Mouse (Mus musculus) midbrain, embryonic 10.5 days (tissue): ENCODE measurements at regions not wholly inside any gene's neighbourhood (a gene's known extent, or its start where the extent isn't known, plus 50 kb on each side); places are given as distances from the start of the nearest gene placed in this dataset.

Source experiments
- DNase-seq: peaks from one replicate; pipeline ENCODE4 v3.0.0-alpha.2; 2017; ENCODE audit warnings: low spot score
- H3K27ac ChIP-seq: fragments of 300-500 bp; sonication (generic); replicated peaks from 2 replicates; pipeline ENCODE4 v1.5.1; 2016; ENCODE audit warnings: mild to moderate bottlenecking
- H3K27me3 ChIP-seq: fragments of 300-500 bp; sonication (generic); 2 replicates; pipeline ENCODE4 v1.6.1; 2016; ENCODE audit warnings: low read depth, mild to moderate bottlenecking; ENCODE audit not compliant: poor library complexity, severe bottlenecking
- H3K36me3 ChIP-seq: fragments of 300-500 bp; sonication (generic); 2 replicates; pipeline ENCODE4 v1.6.1; 2016; ENCODE audit warnings: mild to moderate bottlenecking, moderate library complexity
- H3K4me1 ChIP-seq: fragments of 300-500 bp; sonication (generic); 2 replicates; pipeline ENCODE4 v1.6.1; 2016
- H3K4me3 ChIP-seq: fragments of 300-500 bp; sonication (generic); 2 replicates; pipeline ENCODE4 v1.5.1; 2016; ENCODE audit warnings: mild to moderate bottlenecking, moderate library complexity
- H3K9me3 ChIP-seq: fragments of 300-500 bp; sonication (generic); replicated peaks from 2 replicates; pipeline ENCODE4 v1.6.1; 2016; ENCODE audit warnings: mild to moderate bottlenecking
- WGBS: fragments of 180-500 bp; shearing (Covaris S2); methylation state at CpG from one replicate; pipeline ENCODE4 v1.1.7; 2016; 5-methylcytosine and 5-hydroxymethylcytosine counted together

DNA sequence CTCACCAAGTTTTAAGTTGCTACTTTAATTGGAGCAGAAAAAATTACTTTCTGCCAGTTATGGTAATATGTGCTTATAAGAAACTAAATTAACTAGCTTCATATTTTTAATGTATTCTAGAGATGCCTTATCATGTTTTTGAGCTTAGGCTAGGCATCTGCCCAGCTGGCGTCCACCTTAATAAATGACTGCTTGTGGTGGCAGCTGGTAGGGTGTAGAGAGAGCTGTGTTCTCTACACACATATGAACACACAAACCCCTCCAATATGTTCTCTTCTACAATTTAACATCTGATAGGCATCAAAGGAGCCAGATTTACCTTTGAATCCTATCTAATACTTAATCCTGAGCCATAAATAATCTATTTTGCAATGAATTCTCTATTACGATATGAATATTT lies 173.4 kb downstream of the Gm4340 start:
- 93% methylated on average over 2 of the region's 2 CpGs for WGBS
- Histone ChIP-seq H3K9me3 (no peaks in the 10 kb centered on the region), H3K36me3 (no peaks in the 10 kb centered on the region), H3K27ac (no peak overlapping the region), H3K27me3 (no peaks in the 10 kb centered on the region), H3K4me3 (no peak overlapping the region), H3K4me1 (no peaks in the 10 kb centered on the region)
- no peak for DNase-seq

- no peak for DNase-seq
- Histone ChIP-seq H3K4me1 (no peaks in the 10 kb centered on the region), H3K27me3 (no peaks in the 10 kb centered on the region), H3K4me3 (no peak overlapping the region), H3K9me3 (no peaks in the 10 kb centered on the region), H3K36me3 (no peaks in the 10 kb centered on the region), H3K27ac (no peak overlapping the region)
- WGBS, result 68% methylated on average over 1 of the region's 1 CpGs
Measured at GRCm38 (mm10) chr10:104374567-104374966, 180.7 kb downstream of the Gm4340 start.

DNA sequence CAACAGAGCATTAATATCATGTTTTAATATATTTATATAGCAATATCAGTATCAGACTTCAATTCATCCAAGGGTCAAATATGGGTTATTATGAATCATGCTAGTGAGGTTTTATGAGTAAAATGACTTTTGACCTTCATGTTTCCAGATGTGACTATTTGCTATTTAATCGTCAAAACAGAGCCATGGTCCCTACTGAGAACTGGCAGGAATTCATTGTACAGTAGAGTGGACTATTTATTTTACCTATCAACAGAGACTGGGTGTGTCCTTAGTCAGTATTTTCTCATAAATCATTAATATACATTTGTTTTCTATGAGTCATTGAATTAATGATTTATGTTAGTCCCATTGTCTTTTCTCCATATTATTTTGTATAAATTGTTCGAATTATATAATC lies 194.4 kb downstream of the Gm4340 start:
- Histone ChIP-seq H3K9me3 (no peaks in the 10 kb centered on the region), H3K27me3 (no peaks in the 10 kb centered on the region), H3K4me1 (no peaks in the 10 kb centered on the region), H3K4me3 (no peak overlapping the region), H3K27ac (no peak overlapping the region), H3K36me3 (no peaks in the 10 kb centered on the region)
- WGBS, result 77% methylated on average over 2 of the region's 2 CpGs
- no peak for DNase-seq

- DNase-seq, result no peak
- 85% methylated on average over 1 of the region's 1 CpGs for WGBS
- no peaks in the 10 kb centered on the region for H3K9me3 ChIP-seq
- no peaks in the 10 kb centered on the region for H3K36me3 ChIP-seq
- no peak overlapping the region for H3K4me3 ChIP-seq
- H3K27me3 ChIP-seq, result no peaks in the 10 kb centered on the region
- H3K27ac ChIP-seq, result no peak overlapping the region
- H3K4me1 ChIP-seq, result no peaks in the 10 kb centered on the region
Measured at GRCm38 (mm10) chr10:104395711-104396110, 201.9 kb downstream of the Gm4340 start.

DNA sequence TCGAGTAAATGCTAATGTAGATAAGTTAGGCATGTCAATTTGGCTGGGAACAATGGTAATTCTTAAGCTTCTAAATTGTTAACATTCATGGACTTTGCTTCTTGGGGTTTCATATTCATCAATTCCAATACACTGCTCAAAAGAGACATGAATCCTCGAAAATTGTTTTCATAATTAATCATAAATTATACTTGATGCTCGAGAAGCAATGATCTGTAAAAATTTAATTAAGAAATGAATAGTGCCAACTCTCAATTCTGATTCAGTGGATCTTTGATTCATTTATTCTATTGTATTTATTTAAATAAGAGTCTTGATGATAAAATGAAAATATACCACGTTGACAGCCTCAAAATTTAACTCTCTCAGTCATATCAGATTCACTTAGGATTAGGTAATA lies 214.9 kb downstream of the Gm4340 start:
- Histone ChIP-seq H3K27me3 (no peaks in the 10 kb centered on the region), H3K4me1 (no peaks in the 10 kb centered on the region), H3K36me3 (no peaks in the 10 kb centered on the region), H3K27ac (no peak overlapping the region), H3K9me3 (no peaks in the 10 kb centered on the region), H3K4me3 (no peak overlapping the region)
- no peak for DNase-seq
- 79% methylated on average over 4 of the region's 4 CpGs for WGBS

- H3K27ac ChIP-seq, result no peak overlapping the region
- DNase-seq, result no peak
Measured at GRCm38 (mm10) chr10:104422541-104422940, 228.7 kb downstream of the Gm4340 start.

DNA sequence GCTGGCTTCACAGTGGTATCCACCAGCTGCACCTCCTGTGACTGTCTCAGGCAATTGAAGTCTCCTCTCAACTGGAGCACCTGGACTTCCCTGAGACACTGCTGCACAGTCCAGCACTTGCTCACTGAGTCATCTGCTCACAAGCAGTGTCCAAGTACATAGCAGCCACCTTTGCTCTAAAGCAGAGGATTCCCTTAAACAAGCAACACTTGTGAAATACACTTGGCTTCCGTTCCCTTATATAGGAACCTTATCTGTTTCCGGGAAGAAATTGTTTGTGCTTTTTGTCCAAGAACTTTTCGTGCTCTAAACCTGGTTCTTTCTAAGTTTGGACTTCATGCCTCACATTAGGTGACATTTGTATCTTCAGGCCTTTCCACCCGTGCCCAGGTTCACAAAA lies 229.3 kb downstream of the Gm4340 start:
- H3K27ac ChIP-seq, result no peak overlapping the region
- no peaks in the 10 kb centered on the region for H3K36me3 ChIP-seq
- DNase-seq, result no peak
- 85% methylated on average over 4 of the region's 4 CpGs for WGBS
- no peaks in the 10 kb centered on the region for H3K27me3 ChIP-seq
- no peaks in the 10 kb centered on the region for H3K9me3 ChIP-seq
- H3K4me1 ChIP-seq, result no peaks in the 10 kb centered on the region
- no peak overlapping the region for H3K4me3 ChIP-seq

More at GRCm38 (mm10) chr10:104422541-104422940, 228.7 kb downstream of the Gm4340 start:
- Histone ChIP-seq H3K4me3 (no peak overlapping the region), H3K9me3 (no peaks in the 10 kb centered on the region), H3K4me1 (no peaks in the 10 kb centered on the region), H3K27me3 (no peaks in the 10 kb centered on the region), H3K36me3 (no peaks in the 10 kb centered on the region)

DNA sequence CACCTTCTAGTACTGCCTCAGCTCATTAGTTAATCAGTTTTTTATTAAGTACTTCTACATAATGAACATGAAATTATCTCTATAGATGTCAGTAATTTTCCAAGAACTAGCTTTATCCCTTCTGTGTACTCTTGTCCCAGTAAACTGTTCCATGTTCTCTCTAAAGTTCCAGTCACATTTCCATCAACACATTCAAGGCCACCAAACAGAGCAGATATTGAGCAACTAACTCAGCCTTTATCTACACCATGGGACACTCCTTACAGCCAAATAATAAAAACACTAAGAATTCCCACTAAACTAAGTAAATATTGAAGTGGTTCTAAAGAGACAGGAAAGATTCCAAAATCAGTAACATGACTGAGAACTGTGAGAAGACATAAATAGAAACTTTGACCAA lies 229.9 kb downstream of the Gm4340 start:
- no peak overlapping the region for H3K27ac ChIP-seq

GRCm38 (mm10) chr10:104444926-104445325 lies 251.1 kb downstream of the Gm4340 start:
- 78% methylated on average over 4 of the region's 4 CpGs for WGBS
- no peaks in the 10 kb centered on the region for H3K27me3 ChIP-seq
- no peak overlapping the region for H3K27ac ChIP-seq
- H3K36me3 ChIP-seq, result no peaks in the 10 kb centered on the region
- no peaks in the 10 kb centered on the region for H3K4me1 ChIP-seq
- H3K9me3 ChIP-seq, result no peaks in the 10 kb centered on the region
- DNase-seq, result no peak
- H3K4me3 ChIP-seq, result no peak overlapping the region

More for the DNA sequence above, 229.9 kb downstream of the Gm4340 start:
- Histone ChIP-seq H3K4me1 (no peaks in the 10 kb centered on the region), H3K9me3 (no peaks in the 10 kb centered on the region), H3K27me3 (no peaks in the 10 kb centered on the region), H3K4me3 (no peak overlapping the region), H3K36me3 (no peaks in the 10 kb centered on the region)
- DNase-seq, result no peak

DNA sequence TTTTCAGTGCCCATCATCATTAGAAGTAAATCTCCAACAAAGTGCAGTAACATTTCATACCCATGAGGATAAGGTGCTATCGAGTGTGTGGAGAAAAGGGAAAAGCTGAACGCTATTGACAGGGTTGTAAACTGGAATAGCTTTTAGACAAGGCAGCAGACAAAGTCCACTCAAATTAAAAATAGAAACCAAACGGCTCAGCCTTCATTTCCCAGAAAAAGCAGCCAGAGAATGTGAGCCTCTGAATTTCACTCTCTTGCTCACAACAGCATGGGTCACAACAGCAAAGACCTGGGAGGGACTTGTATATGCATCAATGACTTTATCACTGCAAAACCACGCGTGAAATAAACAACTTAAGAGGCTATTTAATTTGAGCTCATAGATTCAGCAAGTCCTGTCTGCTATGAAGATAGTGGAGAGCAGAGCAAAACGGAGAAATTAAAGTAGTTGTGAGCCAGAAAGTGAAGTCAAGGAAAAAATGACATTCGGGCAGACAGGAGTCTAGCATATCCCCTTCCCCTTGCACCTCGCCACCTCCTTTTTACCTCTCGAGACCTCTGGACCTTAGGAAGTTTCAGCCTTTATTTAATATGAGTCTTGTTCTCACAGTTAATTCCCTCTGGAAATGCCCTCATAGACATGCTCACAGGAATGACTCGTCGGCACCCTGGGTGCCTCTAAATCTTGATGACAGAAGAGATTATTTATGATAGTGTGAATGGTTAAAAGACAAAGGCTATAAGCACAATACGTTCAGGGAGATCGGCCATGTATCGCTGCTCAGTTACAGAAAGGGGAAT lies 261.9 kb downstream of the Gm4340 start:
- no peak for DNase-seq
- Histone ChIP-seq H3K4me3 (no peak overlapping the region), H3K36me3 (no peaks in the 10 kb centered on the region), H3K9me3 (no peaks in the 10 kb centered on the region), H3K4me1 (peaks cover 8% of the 10 kb centered on the region; the same call in 1 of the 2 replicates), H3K27ac (0 out of 2 replicates have a peak overlapping the region, but pooled peaks have one; percentile 6), H3K27me3 (no peaks in the 10 kb centered on the region)
- 68% methylated on average over 14 of the region's 14 CpGs for WGBS

- Histone ChIP-seq H3K4me1 (peaks cover 8% of the 10 kb centered on the region; the same call in 1 of the 2 replicates), H3K27me3 (no peaks in the 10 kb centered on the region), H3K4me3 (no peak overlapping the region), H3K27ac (0 out of 2 replicates have a peak overlapping the region, but pooled peaks have one; percentile 6), H3K9me3 (no peaks in the 10 kb centered on the region), H3K36me3 (no peaks in the 10 kb centered on the region)
- no peak for DNase-seq
- WGBS, result 68% methylated on average over 5 of the region's 5 CpGs
Measured at GRCm38 (mm10) chr10:104456352-104456725, 262.5 kb downstream of the Gm4340 start.

- no peaks in the 10 kb centered on the region for H3K27me3 ChIP-seq
- no peak overlapping the region for H3K4me3 ChIP-seq
- no peaks in the 10 kb centered on the region for H3K9me3 ChIP-seq
- 86% methylated on average over 5 of the region's 5 CpGs for WGBS
- H3K4me1 ChIP-seq, result no peaks in the 10 kb centered on the region
- DNase-seq, result no peak
- no peaks in the 10 kb centered on the region for H3K36me3 ChIP-seq
- no peak overlapping the region for H3K27ac ChIP-seq
Measured at GRCm38 (mm10) chr10:104486226-104486944, 292.5 kb downstream of the Gm4340 start.

DNA sequence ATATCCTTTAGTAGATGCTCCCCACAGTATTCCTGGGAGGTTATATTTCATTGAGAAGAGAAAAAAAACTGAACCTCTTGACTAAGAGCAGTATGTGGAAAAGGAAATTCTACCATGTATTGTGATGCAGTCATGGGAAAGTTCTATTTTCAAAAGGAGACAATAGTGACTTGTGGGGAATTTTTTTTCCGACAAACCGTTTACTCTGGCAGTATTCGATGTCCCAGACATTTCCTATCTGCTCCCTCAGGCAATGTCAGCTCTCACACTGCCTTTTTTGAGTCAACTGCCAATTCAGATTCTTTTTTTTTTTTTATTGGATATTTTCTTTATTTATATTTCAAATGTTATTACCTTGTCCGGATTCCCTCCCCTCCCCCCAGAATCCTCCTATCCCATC lies 295.5 kb downstream of the Gm4340 start:
- 89% methylated on average over 4 of the region's 4 CpGs for WGBS
- Histone ChIP-seq H3K36me3 (no peaks in the 10 kb centered on the region), H3K27ac (no peak overlapping the region), H3K4me1 (no peaks in the 10 kb centered on the region), H3K9me3 (no peaks in the 10 kb centered on the region), H3K4me3 (no peak overlapping the region), H3K27me3 (no peaks in the 10 kb centered on the region)
- DNase-seq, result no peak
